Mouse (Mus musculus) embryonic fibroblast, embryonic 13.5 days (primary cell): Measurements from ENCODE around the gene Stk38. TPM values are rescaled to one million over a fixed set of nuclear protein-coding genes. Genes with fewer than 3 reads are reported as not detected.

Experiments
- H3K27ac ChIP-seq: 2 replicates; pipeline ENCODE4 v1.5.1; 2012; ENCODE audit warnings: low read length, control low read depth, inconsistent platforms; ENCODE audit not compliant: insufficient read depth
- H3K4me1 ChIP-seq: 2 replicates; pipeline ENCODE4 v1.6.1; 2011; ENCODE audit warnings: low read length; ENCODE audit not compliant: control insufficient read depth, insufficient read depth
- H3K4me3 ChIP-seq: 2 replicates; pipeline ENCODE4 v1.5.1; 2011; ENCODE audit warnings: mild to moderate bottlenecking, control low read depth, low read length; ENCODE audit not compliant: insufficient read depth
- CTCF ChIP-seq: IDR thresholded peaks from 2 replicates; pipeline ENCODE4 v1.5.1; 2011; ENCODE audit warnings: mild to moderate bottlenecking, control low read depth, low read length, moderate library complexity, borderline replicate concordance; ENCODE audit not compliant: insufficient read depth
- POLR2A ChIP-seq: IDR thresholded peaks from 2 replicates; pipeline ENCODE4 v1.6.1; 2011; ENCODE audit warnings: low read depth, mild to moderate bottlenecking, control low read depth, low read length, moderate library complexity
- polyA plus RNA-seq: library from polyadenylated mRNA; stranded (reverse); fragments of >200 nt; gene quantifications from 2 replicates; pipeline ENCODE4 v1.2.4, GENCODE M21; 2011; ENCODE audit warnings: low read depth; ENCODE audit not compliant: missing spikeins, insufficient read length

Stk38 gene
- polyA plus RNA-seq, 1 experiment: 102 TPM

GRCm38 (mm10) chr17:28990060-28990459 lies 17.7 kb downstream of the Stk38 start:
- Histone ChIP-seq H3K27ac (no peak overlapping the region), H3K4me3 (no peak overlapping the region), H3K4me1 (no peaks in the 10 kb centered on the region; the same call in 1 of the 2 replicates)
- no peak for TF ChIP-seq CTCF

GRCm38 (mm10) chr17:28988996-28989395 lies 18.8 kb downstream of the Stk38 start:
- Histone ChIP-seq H3K4me3 (no peak overlapping the region), H3K4me1 (no peaks in the 10 kb centered on the region; the same call in 1 of the 2 replicates), H3K27ac (no peak overlapping the region)
- no peak for TF ChIP-seq POLR2A

GRCm38 (mm10) chr17:28988291-28988690 lies 19.5 kb downstream of the Stk38 start:
- TF ChIP-seq CTCF (no peak), POLR2A (no peak)
- no peak overlapping the region for H3K4me3 ChIP-seq
- H3K4me1 ChIP-seq: no peaks in the 10 kb centered on the region; the same call in 1 of the 2 replicates
- no peak overlapping the region for H3K27ac ChIP-seq

- no peak for TF ChIP-seq CTCF
- TF ChIP-seq POLR2A: no peak
- Histone ChIP-seq H3K27ac (no peak overlapping the region), H3K4me1 (peaks cover 4% of the 10 kb centered on the region), H3K4me3 (no peak overlapping the region)
Observed at GRCm38 (mm10) chr17:28987713-28988112, 20.1 kb downstream of the Stk38 start.

- TF ChIP-seq CTCF (no peak), POLR2A (no peak)
Observed at GRCm38 (mm10) chr17:28986833-28987232, 21.0 kb downstream of the Stk38 start.

GRCm38 (mm10) chr17:28984724-28985420 lies 22.9 kb downstream of the Stk38 start:
- no peak for TF ChIP-seq POLR2A
- H3K4me3 ChIP-seq: no peak overlapping the region
- H3K27ac ChIP-seq: no peak overlapping the region
- peaks cover 8% of the 10 kb centered on the region for H3K4me1 ChIP-seq

More at GRCm38 (mm10) chr17:28986833-28987232, 21.0 kb downstream of the Stk38 start:
- no peak overlapping the region for H3K4me3 ChIP-seq
- H3K4me1 ChIP-seq: peaks cover 8% of the 10 kb centered on the region
- H3K27ac ChIP-seq: no peak overlapping the region

- H3K4me1 ChIP-seq: peaks cover 8% of the 10 kb centered on the region
- no peak overlapping the region for H3K27ac ChIP-seq
- TF ChIP-seq CTCF (no peak), POLR2A (no peak)
- H3K4me3 ChIP-seq: no peak overlapping the region
Observed at GRCm38 (mm10) chr17:28982591-28982990, 25.2 kb downstream of the Stk38 start.

- Histone ChIP-seq H3K4me3 (no peak overlapping the region), H3K27ac (no peak overlapping the region), H3K4me1 (peaks cover 8% of the 10 kb centered on the region)
- TF ChIP-seq CTCF (no peak), POLR2A (no peak)
Observed at GRCm38 (mm10) chr17:28981081-28981480, 26.7 kb downstream of the Stk38 start.

- Histone ChIP-seq H3K4me1 (peaks cover 8% of the 10 kb centered on the region), H3K4me3 (no peak overlapping the region), H3K27ac (no peak overlapping the region)
- TF ChIP-seq POLR2A (no peak), CTCF (no peak)
Observed at GRCm38 (mm10) chr17:28979091-28979490, 28.7 kb downstream of the Stk38 start.

GRCm38 (mm10) chr17:28970122-28970521 lies 37.7 kb downstream of the Stk38 start:
- TF ChIP-seq POLR2A (no peak), CTCF (no peak)
- Histone ChIP-seq H3K27ac (no peak overlapping the region), H3K4me3 (no peak overlapping the region), H3K4me1 (no peaks in the 10 kb centered on the region)
